Mouse (Mus musculus): ENCODE data around the gene Hist2h3b.
"Not testable (repeated sequence)": the region's sequence is repeated elsewhere in the genome, so short reads cannot be mapped to it uniquely, and the experiment has no call there.

The Hist2h3b gene

GRCm38 (mm10) chr3:96262979-96263550 lies 5.4 kb upstream of the Hist2h3b start, which contains the start of gene Hist2h4:
Gene Hist2h4 (minus strand): TSS chr3:96263311.
- peak; percentile 69 for ATAC-seq (ENCODE audit: low TSS enrichment)

GRCm38 (mm10) chr3:96263558-96264403 lies 4.7 kb upstream of the Hist2h3b start:
- ATAC-seq (ENCODE audit: low TSS enrichment), result 0 out of 2 replicates have a peak, but pooled peaks have one; percentile 17

GRCm38 (mm10) chr3:96264404-96264949 lies 4.0 kb upstream of the Hist2h3b start:
- no peak for ATAC-seq (ENCODE audit: low TSS enrichment)

- no peak for ATAC-seq (ENCODE audit: low TSS enrichment)
Observed at GRCm38 (mm10) chr3:96266132-96266710, 2.2 kb upstream of the Hist2h3b start.

GRCm38 (mm10) chr3:96267541-96267940 lies 913 bp upstream of the Hist2h3b start:
- ATAC-seq (ENCODE audit: low TSS enrichment), result no peak

- ATAC-seq (ENCODE audit: low TSS enrichment), result peak; percentile 22; the same call in 1 of the 2 replicates
Observed at GRCm38 (mm10) chr3:96268776-96269378, 423 bp downstream of the Hist2h3b start.

GRCm38 (mm10) chr3:96269511-96270474 lies 1.3 kb downstream of the Hist2h3b start, which contains the start of gene Hist2h2bb:
Gene Hist2h2bb (plus strand): TSS chr3:96269752.
- peak; percentile 89 for ATAC-seq (ENCODE audit: low TSS enrichment)

GRCm38 (mm10) chr3:96273591-96274465 lies 5.4 kb downstream of the Hist2h3b start:
- no peak for ATAC-seq (ENCODE audit: low TSS enrichment)

GRCm38 (mm10) chr3:96277428-96277799 lies 9.0 kb downstream of the Hist2h3b start:
- peak; percentile 53 for ATAC-seq (ENCODE audit: low TSS enrichment)

- peak; percentile 96 for ATAC-seq (ENCODE audit: low TSS enrichment)
Observed at GRCm38 (mm10) chr3:96277800-96278624, 9.6 kb downstream of the Hist2h3b start.

- ATAC-seq (ENCODE audit: low TSS enrichment), result no peak
Observed at GRCm38 (mm10) chr3:96280660-96281059, 12.2 kb downstream of the Hist2h3b start.

GRCm38 (mm10) chr3:96284457-96284856 lies 16.0 kb downstream of the Hist2h3b start:
- ATAC-seq (ENCODE audit: low TSS enrichment), result 0 out of 2 replicates have a peak, but pooled peaks have one; percentile 52

GRCm38 (mm10) chr3:96287334-96287733 lies 18.9 kb downstream of the Hist2h3b start:
- ATAC-seq (ENCODE audit: low TSS enrichment), result not testable (repeated sequence)

- ATAC-seq (ENCODE audit: low TSS enrichment), result no peak
Observed at GRCm38 (mm10) chr3:96289201-96289600, 20.7 kb downstream of the Hist2h3b start.

- ATAC-seq (ENCODE audit: low TSS enrichment), result not testable (repeated sequence)
Observed at GRCm38 (mm10) chr3:96290727-96291126, 22.3 kb downstream of the Hist2h3b start.

- ATAC-seq (ENCODE audit: low TSS enrichment), result no peak
Observed at GRCm38 (mm10) chr3:96292641-96293040, 24.2 kb downstream of the Hist2h3b start.

- ATAC-seq (ENCODE audit: low TSS enrichment), result no peak
Observed at GRCm38 (mm10) chr3:96293368-96293767, 24.9 kb downstream of the Hist2h3b start.

- ATAC-seq (ENCODE audit: low TSS enrichment), result no peak
Observed at GRCm38 (mm10) chr3:96293787-96294186, 25.3 kb downstream of the Hist2h3b start, which contains the start of gene Fcgr1. Gene Fcgr1 (minus strand): TSS chr3:96293969.

GRCm38 (mm10) chr3:96298360-96298759 lies 29.9 kb downstream of the Hist2h3b start:
- no peak for ATAC-seq (ENCODE audit: low TSS enrichment)

Measured in frontal cortex, adult (tissue).